Mouse (Mus musculus): Measurements from ENCODE around the gene Peg3.
A peak's percentile ranks its signal among the peaks of the same experiment; 100 is the strongest.

Peg3 gene

GRCm38 (mm10) chr7:6709396-6709795 lies 20.8 kb downstream of the Peg3 start:
- no peak for DNase-seq (ENCODE audit: low spot score)

DNA sequence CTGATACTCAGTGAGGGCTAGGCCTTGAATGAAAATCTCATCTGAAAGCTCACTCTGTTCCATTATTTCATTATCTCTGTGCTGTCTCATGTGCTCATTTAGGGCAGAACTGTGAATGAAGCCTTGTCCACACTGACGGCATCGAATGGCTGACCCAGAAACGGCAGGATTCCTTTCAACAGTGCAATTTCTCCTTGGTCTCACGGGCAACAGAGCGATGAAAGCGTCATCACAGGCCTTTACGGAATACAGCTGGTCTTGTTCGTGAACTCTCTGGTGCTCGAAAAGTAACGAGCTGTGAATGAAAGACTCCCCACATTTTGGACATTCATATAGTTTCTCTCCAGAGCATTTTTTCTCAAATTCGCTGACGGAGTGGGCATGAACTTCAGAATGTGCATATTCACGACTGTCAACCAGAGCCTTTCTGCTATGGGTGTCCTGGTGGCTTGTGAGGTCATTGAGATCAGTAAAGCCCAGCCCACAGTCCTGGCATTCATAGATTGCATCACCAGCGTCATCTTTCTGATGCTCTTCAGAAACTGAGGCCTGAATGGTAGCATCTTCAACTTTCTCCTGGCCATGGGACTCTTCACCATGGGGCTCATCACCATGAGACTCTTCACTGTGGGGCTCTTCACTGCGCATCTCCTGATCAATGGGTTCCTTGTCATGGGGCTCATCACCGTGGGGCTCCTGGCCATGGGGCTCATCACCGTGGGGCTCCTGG lies 21.6 kb downstream of the Peg3 start:
- DNase-seq (ENCODE audit: low spot score) = no peak

GRCm38 (mm10) chr7:6707416-6708015 lies 22.7 kb downstream of the Peg3 start:
- DNase-seq (ENCODE audit: low spot score) = no peak

- no peak for DNase-seq (ENCODE audit: low spot score)
These were observed 31.0 kb downstream of the Peg3 start for GRCm38 (mm10) chr7:6699230-6699629.

- DNase-seq (ENCODE audit: low spot score) = peak; percentile 48
These were observed 33.8 kb downstream of the Peg3 start, which contains the start of gene Zim1 for GRCm38 (mm10) chr7:6696241-6697045. Zim1 (minus strand) TSS chr7:6696450.

GRCm38 (mm10) chr7:6685511-6685910 lies 44.7 kb downstream of the Peg3 start:
- DNase-seq (ENCODE audit: low spot score) = no peak

- DNase-seq (ENCODE audit: low spot score) = no peak
These were observed 63.5 kb downstream of the Peg3 start for GRCm38 (mm10) chr7:6666726-6667125.

DNA sequence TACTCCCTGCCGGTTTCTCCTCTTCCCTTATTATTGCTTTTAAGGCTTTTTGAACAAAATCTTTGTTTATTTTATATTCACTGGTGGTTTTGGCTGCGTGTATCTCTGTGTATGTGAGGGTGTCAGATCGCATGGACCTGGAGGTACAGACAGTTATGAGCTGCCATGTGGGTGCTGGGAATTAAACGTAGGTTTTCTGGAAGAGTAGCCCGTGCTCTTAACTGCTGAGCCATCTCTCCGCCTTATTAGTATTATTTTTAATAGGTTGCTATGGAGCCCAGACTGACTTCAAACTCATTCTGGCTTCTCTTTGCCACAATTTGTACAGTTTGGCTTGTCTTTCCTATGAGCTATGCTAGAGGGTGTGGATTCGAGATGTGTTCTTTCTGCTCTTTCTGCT lies 66.8 kb downstream of the Peg3 start:
- no peak for DNase-seq (ENCODE audit: low spot score)

DNA sequence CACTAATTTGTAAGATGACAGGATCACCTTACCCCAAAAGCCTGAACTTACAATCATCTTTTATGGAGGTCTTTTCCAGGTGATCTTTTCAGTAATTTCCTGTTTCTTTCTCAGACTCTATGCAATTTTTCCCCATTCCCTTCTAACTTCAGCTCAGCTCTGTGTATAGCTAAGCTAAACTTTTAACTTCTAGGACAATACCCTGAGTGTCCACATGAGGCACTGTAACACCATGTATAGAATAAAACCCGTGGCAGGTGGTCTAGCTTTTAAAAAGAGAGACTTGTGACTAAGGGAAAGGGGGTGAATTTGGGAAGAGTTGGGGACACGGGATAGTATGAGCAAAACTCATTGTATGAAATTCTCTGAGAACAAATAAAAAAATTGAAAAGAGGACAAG lies 70.6 kb downstream of the Peg3 start:
- DNase-seq (ENCODE audit: low spot score) = no peak

DNA sequence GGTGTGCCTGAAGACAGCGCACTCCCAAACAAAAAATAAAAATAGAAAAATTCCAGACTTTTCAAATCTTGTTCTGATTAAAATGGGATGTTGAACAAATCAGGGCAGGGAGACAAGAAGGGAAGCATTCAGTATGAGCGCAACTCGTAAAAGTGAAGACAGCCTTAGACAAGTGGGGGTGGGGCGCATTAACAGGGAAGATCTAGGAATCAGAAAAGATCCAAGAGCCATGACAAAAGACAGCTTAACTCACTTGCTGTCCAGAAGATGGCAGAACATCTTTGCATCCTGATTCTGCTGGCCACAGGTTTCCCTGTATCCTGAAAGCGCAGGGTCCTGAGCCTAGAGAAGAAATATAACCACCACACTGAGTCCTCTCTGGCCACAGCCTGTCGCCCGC lies 71.6 kb downstream of the Peg3 start:
- DNase-seq (ENCODE audit: low spot score) = no peak

All from ovary, postnatal 10 days (tissue).